Mouse (Mus musculus): ENCODE results near the gene Gm20696. TPM values are rescaled to one million over a fixed set of nuclear protein-coding genes. Genes with fewer than 3 reads are reported as not detected.

Gm20696 gene
- total RNA-seq, 2 experiments from 2014 or later, result 6.3 to 11.9 TPM

GRCm38 (mm10) chr6:99467831-99468230 lies 198.8 kb downstream of the Gm20696 start:
- DNase-seq (ENCODE audit: low spot score in 2 of 2), result no peak
- intact Hi-C loops (cut with DNase I), result no loop called here

GRCm38 (mm10) chr6:99467109-99467508 lies 199.5 kb downstream of the Gm20696 start:
- intact Hi-C loops (cut with DNase I), result no loop called here

GRCm38 (mm10) chr6:99466354-99466753 lies 200.2 kb downstream of the Gm20696 start:
- peak; percentile 24 to 28 for DNase-seq (ENCODE audit: low spot score in 2 of 2)
- intact Hi-C loops (cut with DNase I), result no loop called here

More at GRCm38 (mm10) chr6:99467109-99467508, 199.5 kb downstream of the Gm20696 start:
- no peak for DNase-seq (ENCODE audit: low spot score in 2 of 2)

- intact Hi-C loops (cut with DNase I), result no loop called here
- DNase-seq (ENCODE audit: low spot score in 2 of 2), result no peak
Observed at GRCm38 (mm10) chr6:99464449-99464848, 202.1 kb downstream of the Gm20696 start.

GRCm38 (mm10) chr6:99463906-99464305 lies 202.7 kb downstream of the Gm20696 start:
- no peak for DNase-seq (ENCODE audit: low spot score in 2 of 2)
- intact Hi-C loops (cut with DNase I), result no loop called here

GRCm38 (mm10) chr6:99458775-99459174 lies 207.8 kb downstream of the Gm20696 start:
- intact Hi-C loops (cut with DNase I), result no loop called here
- DNase-seq (ENCODE audit: low spot score in 2 of 2), result no peak

GRCm38 (mm10) chr6:99453763-99454520 lies 212.7 kb downstream of the Gm20696 start:
- intact Hi-C loops (cut with DNase I), result no loop called here
- DNase-seq (ENCODE audit: low spot score in 2 of 2), result no peak

- no peak for DNase-seq (ENCODE audit: low spot score in 2 of 2)
- intact Hi-C loops (cut with DNase I), result no loop called here
Observed at GRCm38 (mm10) chr6:99452638-99453185, 213.9 kb downstream of the Gm20696 start.

- no peak for DNase-seq (ENCODE audit: low spot score in 2 of 2)
- intact Hi-C loops (cut with DNase I), result no loop called here
Observed at GRCm38 (mm10) chr6:99451479-99451878, 215.1 kb downstream of the Gm20696 start.

GRCm38 (mm10) chr6:99447447-99447846 lies 219.2 kb downstream of the Gm20696 start:
- intact Hi-C loops (cut with DNase I), result loop anchor here (5.0 kb wide), 1 partner anchor 180 kb away; no protein-coding TSS in a partner anchor
- DNase-seq (ENCODE audit: low spot score in 2 of 2), result peak in 1 of 2 experiments; percentile 17

- DNase-seq (ENCODE audit: low spot score in 2 of 2), result no peak
- intact Hi-C loops (cut with DNase I), result loop anchor here (5.0 kb wide), 1 partner anchor 180 kb away; no protein-coding TSS in a partner anchor
Observed at GRCm38 (mm10) chr6:99446801-99447415, 219.7 kb downstream of the Gm20696 start.

GRCm38 (mm10) chr6:99443460-99443859 lies 223.1 kb downstream of the Gm20696 start:
- no peak for DNase-seq (ENCODE audit: low spot score in 2 of 2)
- intact Hi-C loops (cut with DNase I), result no loop called here

GRCm38 (mm10) chr6:99441100-99441499 lies 225.5 kb downstream of the Gm20696 start:
- DNase-seq (ENCODE audit: low spot score in 2 of 2), result peak; percentile 37 to 53
- intact Hi-C loops (cut with DNase I), result no loop called here

GRCm38 (mm10) chr6:99440606-99441005 lies 226.0 kb downstream of the Gm20696 start:
- intact Hi-C loops (cut with DNase I), result no loop called here
- DNase-seq (ENCODE audit: low spot score in 2 of 2), result no peak

- intact Hi-C loops (cut with DNase I), result no loop called here
- DNase-seq (ENCODE audit: low spot score in 2 of 2), result no peak
Observed at GRCm38 (mm10) chr6:99439878-99440361, 226.7 kb downstream of the Gm20696 start.

GRCm38 (mm10) chr6:99439214-99439877 lies 227.3 kb downstream of the Gm20696 start:
- intact Hi-C loops (cut with DNase I), result no loop called here
- no peak for DNase-seq (ENCODE audit: low spot score in 2 of 2)

- intact Hi-C loops (cut with DNase I), result no loop called here
- DNase-seq (ENCODE audit: low spot score in 2 of 2), result no peak
Observed at GRCm38 (mm10) chr6:99436371-99436770, 230.2 kb downstream of the Gm20696 start.

GRCm38 (mm10) chr6:99435140-99435539 lies 231.5 kb downstream of the Gm20696 start:
- no peak for DNase-seq (ENCODE audit: low spot score in 2 of 2)
- intact Hi-C loops (cut with DNase I), result no loop called here

- intact Hi-C loops (cut with DNase I), result no loop called here
- DNase-seq (ENCODE audit: low spot score in 2 of 2), result no peak
Observed at GRCm38 (mm10) chr6:99433006-99433405, 233.6 kb downstream of the Gm20696 start.

GRCm38 (mm10) chr6:99431941-99432340 lies 234.7 kb downstream of the Gm20696 start:
- no peak for DNase-seq (ENCODE audit: low spot score in 2 of 2)
- intact Hi-C loops (cut with DNase I), result no loop called here

Data from left cerebral cortex, postnatal 36 days (tissue).